ENCODE assay signal across 8 mouse cellular contexts in genomic region chr14:48985673-48986072, GRCm38 (mm10).
A peak's percentile ranks its signal among the peaks of the same experiment; 100 is the strongest.
DNase-seq lines count a peak whose midpoint lies in the region; ATAC-seq and TF ChIP-seq lines count a peak whose summit lies in the region.

No protein-coding gene starts in this region.

- peak; percentile 84 for ATAC-seq in frontal cortex, adult (ENCODE audit: low TSS enrichment)
- ATAC-seq in midbrain, postnatal 0 days (ENCODE audit: low FRiP score): no peak

- H3K4me2 ChIP-seq in midbrain, postnatal 0 days (ENCODE audit: low read depth, low read length, poor library complexity, severe bottlenecking): no peak overlapping the region

- WGBS in midbrain, postnatal 0 days: 48% methylated on average over 10 of the region's 10 CpGs

- H3K9ac ChIP-seq in midbrain, postnatal 0 days (replicated peaks; ENCODE audit: low read length, poor library complexity, severe bottlenecking): no peak overlapping the region

- H3K4me1 ChIP-seq in midbrain, postnatal 0 days (ENCODE audit: insufficient read depth, low read length): no peaks in the 10 kb centered on the region

- peak; percentile 72 for TF ChIP-seq CTCF in midbrain, postnatal 0 days (IDR thresholded peaks at IDR 0.05)

- H3K4me3 ChIP-seq in midbrain, postnatal 0 days (ENCODE audit: low read depth, low read length): no peak overlapping the region

- H3K27ac ChIP-seq in midbrain, postnatal 0 days (ENCODE audit: low read depth, low read length): no peak overlapping the region

- no peaks in the 10 kb centered on the region for H3K36me3 ChIP-seq in midbrain, postnatal 0 days (ENCODE audit: insufficient read depth, low read length)

- no peaks in the 10 kb centered on the region for H3K27me3 ChIP-seq in midbrain, postnatal 0 days (ENCODE audit: insufficient read depth, low read length)

- DNase-seq in frontal cortex, postnatal 14 days (ENCODE audit: low spot score in 2 of 2): no peak
- DNase-seq in ovary, postnatal 36 days (ENCODE audit: low spot score): peak; percentile 10
- no peak for DNase-seq in ovary, postnatal 14 days (ENCODE audit: low spot score)
- peak; percentile 74 for DNase-seq in embryo, embryonic 10 days (ENCODE audit: low spot score)
- peak; percentile 28 for DNase-seq in kidney, postnatal 10 days
- DNase-seq in midbrain, postnatal 0 days (ENCODE audit: low spot score): peak; percentile 46
- DNase-seq in testis, postnatal 14 days (ENCODE audit: low spot score): no peak

- H3K9me3 ChIP-seq in midbrain, postnatal 0 days (ENCODE audit: low read length): no peaks in the 10 kb centered on the region

Comparison
In these comparisons a context has a peak if more than half of its experiments do, and no peak if none do; other contexts are left out.
1. DNase-seq: peak in ovary, postnatal 36 days (single experiment), embryo, embryonic 10 days (single experiment), kidney, postnatal 10 days (single experiment) and midbrain, postnatal 0 days (single experiment); none in frontal cortex, postnatal 14 days (0 of 2), ovary, postnatal 14 days (single experiment) and testis, postnatal 14 days (single experiment).